In genomic region chr2:5743886-5744285, GRCm38 (mm10) we compare ENCODE assay signal across 20 mouse cellular contexts.
"Had no signal": no experiment of that assay in that cellular context is flagged by ENCODE, and none has a peak within 500 bp of the region (broad histone marks: within the 10 kb centered on the region; RNA-seq: fewer than 3 reads in every experiment).

No protein-coding gene starts in this region.

- H3K9ac ChIP-seq: forebrain, postnatal 0 days; heart, embryonic 12.5 days; hindbrain, embryonic 13.5 days; hindbrain, embryonic 15.5 days; limb, embryonic 13.5 days; limb, embryonic 15.5 days; liver, embryonic 12.5 days; liver, embryonic 14.5 days had no signal

- H3K36me3 ChIP-seq: heart, embryonic 10.5 days; heart, embryonic 12.5 days; hindbrain, embryonic 13.5 days; hindbrain, embryonic 15.5 days; limb, embryonic 13.5 days; limb, embryonic 15.5 days; liver, embryonic 12.5 days had no signal

- H3K27ac ChIP-seq: heart, embryonic 10.5 days; hindbrain, embryonic 13.5 days; hindbrain, embryonic 15.5 days; hindbrain, postnatal 0 days; limb, embryonic 13.5 days; limb, embryonic 15.5 days; liver, embryonic 12.5 days; liver, embryonic 14.5 days had no signal

- ATAC-seq: forebrain, postnatal 0 days; hindbrain, postnatal 0 days; intestine, embryonic 16.5 days; liver, embryonic 12.5 days had no signal

- DNase-seq: forebrain, postnatal 0 days; gastrocnemius, postnatal 14 days; gastrocnemius, postnatal 36 days; heart, adult 18-20 months; heart, postnatal 10 days; kidney, adult 11 months; kidney, postnatal 14 days; layer of hippocampus, adult 9-11 months; layer of hippocampus, postnatal 36 days; left cerebral cortex, postnatal 4 days had no signal

- H3K4me3 ChIP-seq: heart, embryonic 10.5 days; heart, embryonic 12.5 days; hindbrain, embryonic 13.5 days; hindbrain, embryonic 15.5 days; limb, embryonic 13.5 days; limb, embryonic 15.5 days; liver, embryonic 12.5 days had no signal

- H3K4me1 ChIP-seq: heart, embryonic 10.5 days; heart, embryonic 12.5 days; hindbrain, embryonic 13.5 days; hindbrain, embryonic 15.5 days; limb, embryonic 15.5 days; liver, embryonic 12.5 days had no signal

- H3K27me3 ChIP-seq: heart, embryonic 12.5 days; hindbrain, embryonic 13.5 days; hindbrain, embryonic 15.5 days; limb, embryonic 13.5 days; limb, embryonic 15.5 days; liver, embryonic 12.5 days had no signal

- H3K9me3 ChIP-seq: heart, embryonic 10.5 days; heart, embryonic 12.5 days; hindbrain, embryonic 13.5 days; hindbrain, embryonic 15.5 days; limb, embryonic 15.5 days; liver, embryonic 12.5 days had no signal

- H3K4me2 ChIP-seq: heart, embryonic 12.5 days; hindbrain, embryonic 13.5 days; hindbrain, embryonic 15.5 days; limb, embryonic 13.5 days; limb, embryonic 15.5 days; liver, embryonic 12.5 days had no signal
